Mouse (Mus musculus) stomach, postnatal 0 days (tissue): Measurements from ENCODE around the gene Pmpcb. TPM values are rescaled to one million over a fixed set of nuclear protein-coding genes. Genes with fewer than 3 reads are reported as not detected.

Experiments
- ATAC-seq: fragments of 200-750 bp; cut with Nextera tagmentation; 2 replicates; pipeline ENCODE4 v1.8.0; 2017; ENCODE audit not compliant: low FRiP score, low TSS enrichment
- DNase-seq: peaks from one replicate; pipeline ENCODE4 v3.0.0-alpha.2; 2016; ENCODE audit warnings: low spot score
- H3K27ac ChIP-seq: fragments of 300-500 bp; sonication (generic); replicated peaks from 2 replicates; pipeline ENCODE4 v1.5.1; 2014; ENCODE audit warnings: mild to moderate bottlenecking, control low read depth
- H3K27me3 ChIP-seq: fragments of 300-500 bp; sonication (generic); 2 replicates; pipeline ENCODE4 v1.6.1; 2014; ENCODE audit warnings: low read length; ENCODE audit not compliant: control insufficient read depth, insufficient read depth
- H3K36me3 ChIP-seq: fragments of 300-500 bp; sonication (generic); 2 replicates; pipeline ENCODE4 v1.6.1; 2014; ENCODE audit warnings: low read length, mixed read lengths; ENCODE audit not compliant: control insufficient read depth, insufficient read depth
- H3K4me1 ChIP-seq: fragments of 300-500 bp; sonication (generic); replicated peaks from 2 replicates; pipeline ENCODE4 v1.6.1; 2014; ENCODE audit warnings: antibody characterized with exemption; ENCODE audit not compliant: control insufficient read depth, insufficient read depth
- H3K4me2 ChIP-seq: fragments of 300-500 bp; sonication (generic); replicated peaks from 2 replicates; pipeline ENCODE4 v1.6.1; 2014; ENCODE audit warnings: low read depth, mild to moderate bottlenecking, control low read depth, moderate library complexity
- H3K4me3 ChIP-seq: fragments of 300-500 bp; sonication (generic); 2 replicates; pipeline ENCODE4 v1.5.1; 2014; ENCODE audit warnings: low read depth, low read length, control low read depth
- H3K9ac ChIP-seq: fragments of 300-500 bp; sonication (generic); 2 replicates; pipeline ENCODE4 v1.6.1; 2014; ENCODE audit warnings: mild to moderate bottlenecking, low read length, control low read depth, mixed read lengths
- H3K9me3 ChIP-seq: fragments of 300-500 bp; sonication (generic); 2 replicates; pipeline ENCODE4 v1.6.1; 2016; ENCODE audit warnings: low read length; ENCODE audit not compliant: control insufficient read depth
- CTCF ChIP-seq: IDR thresholded peaks from 2 replicates; pipeline ENCODE4 v1.5.1; 2016; ENCODE audit warnings: antibody characterized with exemption, low read depth, mild to moderate bottlenecking, moderate library complexity
- EP300 ChIP-seq: optimal IDR thresholded peaks from 2 replicates; pipeline ENCODE3; 2016; ENCODE audit warnings: antibody characterized with exemption
- WGBS: fragments of 180-500 bp; shearing (Covaris S2); extraction: QIAGEN DNeasy Blood & Tissue Kit; methylation state at CpG from one replicate; pipeline ENCODE4 v1.1.7; 2014; 5-methylcytosine and 5-hydroxymethylcytosine counted together
- polyA plus RNA-seq: library from polyadenylated mRNA; unstranded; fragments of >200 nt; fragmentation: Nextera tagmentation; extraction: Ambion mirVana; gene quantifications from 2 replicates; pipeline ENCODE4 v1.2.1, GENCODE M21; 2015

Pmpcb gene
- polyA plus RNA-seq, 1 experiment from 2014 or later, result 53.6 TPM

DNA sequence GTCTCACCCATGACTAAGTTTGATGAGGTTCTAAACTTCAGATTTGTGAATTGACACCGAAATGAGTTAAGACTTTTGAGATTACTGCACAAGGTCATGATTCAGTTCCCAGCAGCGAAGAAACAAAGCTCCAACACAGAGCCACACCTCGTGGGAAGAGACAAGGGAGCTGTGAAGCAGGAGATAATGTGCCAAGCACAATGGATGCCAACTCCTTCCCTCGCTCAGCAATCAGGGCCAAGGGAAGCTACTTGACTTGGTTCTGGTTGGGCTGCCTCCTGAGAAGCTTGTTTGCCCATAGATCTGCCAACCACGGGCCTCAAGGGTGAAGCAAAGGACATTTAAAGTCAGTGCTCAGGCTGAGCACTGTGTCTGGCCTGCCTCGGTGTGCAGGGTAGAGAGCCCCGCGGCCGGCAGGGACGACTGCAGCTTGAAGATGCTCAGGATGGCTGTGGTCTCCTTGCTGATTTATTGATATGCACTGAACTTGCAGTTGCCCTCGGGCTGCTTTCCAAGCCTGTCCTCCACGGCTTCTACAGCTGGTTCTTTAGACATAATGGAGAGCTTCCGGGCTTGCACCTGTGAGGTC, 24.7 kb upstream of the Pmpcb start:
- WGBS, result 50% methylated on average over 13 of the region's 13 CpGs
- ATAC-seq, result no peak
- H3K27me3 ChIP-seq, result no peaks in the 10 kb centered on the region

GRCm38 (mm10) chr5:21714447-21714846, 22.5 kb upstream of the Pmpcb start:
- H3K4me2 ChIP-seq, result no peak overlapping the region
- no peak overlapping the region for H3K27ac ChIP-seq
- H3K36me3 ChIP-seq, result no peaks in the 10 kb centered on the region
- H3K4me3 ChIP-seq, result no peak overlapping the region
- H3K27me3 ChIP-seq, result no peaks in the 10 kb centered on the region
- H3K9me3 ChIP-seq, result no peaks in the 10 kb centered on the region
- WGBS, result 87% methylated on average over 4 of the region's 4 CpGs
- DNase-seq (no peak), ATAC-seq (no peak)
- no peak overlapping the region for H3K9ac ChIP-seq
- no peaks in the 10 kb centered on the region for H3K4me1 ChIP-seq
- no peak for TF ChIP-seq CTCF
- no peak for TF ChIP-seq EP300

More for the DNA sequence above, 24.7 kb upstream of the Pmpcb start:
- Histone ChIP-seq H3K4me3 (no peak overlapping the region), H3K4me2 (no peak overlapping the region), H3K4me1 (no peaks in the 10 kb centered on the region), H3K27ac (no peak overlapping the region), H3K9ac (no peak overlapping the region), H3K36me3 (no peaks in the 10 kb centered on the region), H3K9me3 (no peaks in the 10 kb centered on the region)
- no peak for TF ChIP-seq EP300
- no peak for TF ChIP-seq CTCF
- no peak for DNase-seq

DNA sequence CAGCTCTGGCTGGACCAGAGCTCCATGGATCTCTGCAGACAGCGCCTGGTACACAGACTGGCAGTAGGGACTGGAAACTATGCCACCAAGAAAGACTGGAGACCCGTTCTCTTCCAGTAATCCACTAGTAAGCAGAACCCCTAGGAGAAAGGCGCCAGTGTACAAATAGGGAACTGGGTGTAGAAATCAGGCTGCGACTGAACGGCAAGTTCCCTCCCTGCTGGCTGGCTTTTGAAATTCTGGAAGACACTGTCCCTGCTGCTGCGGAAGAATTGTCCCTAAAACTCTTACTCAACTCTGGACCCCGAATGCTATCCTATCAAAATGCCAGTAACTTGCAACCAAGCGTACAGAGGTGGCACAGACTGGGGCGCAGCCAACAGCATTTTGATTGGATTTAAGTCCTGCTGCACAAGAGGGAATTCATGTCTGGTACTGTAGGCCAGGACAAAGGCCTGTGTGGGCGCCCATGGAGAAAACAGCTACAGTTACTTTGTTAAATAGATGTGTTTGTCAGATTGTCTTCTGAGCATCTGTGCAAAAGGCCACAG, 19.7 kb upstream of the Pmpcb start:
- ATAC-seq, result no peak
- 88% methylated on average over 10 of the region's 10 CpGs for WGBS
- Histone ChIP-seq H3K4me3 (no peak overlapping the region), H3K9ac (no peak overlapping the region), H3K4me1 (no peaks in the 10 kb centered on the region), H3K36me3 (no peaks in the 10 kb centered on the region), H3K9me3 (no peaks in the 10 kb centered on the region), H3K27ac (no peak overlapping the region), H3K27me3 (no peaks in the 10 kb centered on the region), H3K4me2 (no peak overlapping the region)
- no peak for DNase-seq
- TF ChIP-seq CTCF (no peak), EP300 (no peak)

- WGBS, result 84% methylated on average over 5 of the region's 5 CpGs
- DNase-seq, result no peak
- Histone ChIP-seq H3K27ac (no peak overlapping the region), H3K36me3 (no peaks in the 10 kb centered on the region), H3K4me2 (no peak overlapping the region), H3K9me3 (no peaks in the 10 kb centered on the region), H3K4me3 (no peak overlapping the region), H3K4me1 (no peaks in the 10 kb centered on the region), H3K27me3 (no peaks in the 10 kb centered on the region), H3K9ac (no peak overlapping the region)
- no peak for ATAC-seq
- TF ChIP-seq EP300 (no peak), CTCF (no peak)
Measured at GRCm38 (mm10) chr5:21718546-21718945, 18.4 kb upstream of the Pmpcb start.

DNA sequence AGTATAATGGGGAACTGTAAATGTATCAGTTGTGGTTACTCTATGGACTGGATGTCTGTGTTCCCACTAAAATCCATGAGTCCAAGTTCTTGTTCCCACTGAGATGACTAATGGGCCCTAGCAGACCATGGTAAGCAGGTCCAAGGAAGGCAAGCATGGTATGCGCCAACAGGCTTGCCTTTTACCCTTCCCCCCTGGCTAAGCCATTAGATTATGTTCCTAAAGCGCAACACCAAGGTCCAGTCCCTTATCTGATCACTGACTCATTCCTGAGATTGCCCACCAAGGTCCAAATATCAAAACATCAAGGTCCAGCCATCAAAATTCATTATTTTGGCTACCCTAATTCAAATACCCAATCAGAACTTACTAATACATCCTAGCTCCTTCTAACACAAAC, 17.7 kb upstream of the Pmpcb start:
- Histone ChIP-seq H3K9ac (no peak overlapping the region), H3K36me3 (no peaks in the 10 kb centered on the region), H3K9me3 (no peaks in the 10 kb centered on the region), H3K4me2 (no peak overlapping the region), H3K4me1 (no peaks in the 10 kb centered on the region), H3K4me3 (no peak overlapping the region), H3K27me3 (no peaks in the 10 kb centered on the region), H3K27ac (no peak overlapping the region)
- DNase-seq (no peak), ATAC-seq (no peak)
- TF ChIP-seq CTCF (no peak), EP300 (no peak)
- 91% methylated on average over 2 of the region's 2 CpGs for WGBS

DNA sequence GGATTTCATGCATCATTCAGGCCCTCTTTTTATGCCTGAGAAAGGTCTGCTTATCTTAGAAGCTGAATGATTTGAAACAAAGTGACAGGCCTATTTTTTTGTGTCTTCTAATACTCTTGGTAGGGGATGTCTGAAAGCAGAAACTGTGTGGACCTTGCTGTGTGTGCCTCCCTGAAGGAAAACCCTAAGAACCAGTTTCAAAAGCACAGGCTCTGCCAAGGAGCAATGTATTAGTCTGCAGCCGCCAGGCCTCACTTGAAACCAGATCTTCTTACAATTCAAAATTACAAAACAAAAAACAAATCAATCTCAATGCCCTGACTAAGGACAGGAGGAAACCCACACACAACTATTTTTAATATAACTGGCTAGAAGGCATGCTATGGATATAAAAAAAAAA, 12.5 kb upstream of the Pmpcb start:
- no peaks in the 10 kb centered on the region for H3K4me1 ChIP-seq
- no peaks in the 10 kb centered on the region for H3K27me3 ChIP-seq
- no peak for DNase-seq
- WGBS, result 54% methylated on average over 1 of the region's 1 CpGs
- no peaks in the 10 kb centered on the region for H3K36me3 ChIP-seq
- no peak for ATAC-seq
- no peak overlapping the region for H3K4me3 ChIP-seq
- no peaks in the 10 kb centered on the region for H3K9me3 ChIP-seq
- H3K9ac ChIP-seq, result no peak overlapping the region
- no peak overlapping the region for H3K27ac ChIP-seq
- no peak overlapping the region for H3K4me2 ChIP-seq
- TF ChIP-seq CTCF (no peak), EP300 (no peak)
